Mouse (Mus musculus): Measurements from ENCODE around the gene Sorbs2.

Sorbs2 gene

DNA sequence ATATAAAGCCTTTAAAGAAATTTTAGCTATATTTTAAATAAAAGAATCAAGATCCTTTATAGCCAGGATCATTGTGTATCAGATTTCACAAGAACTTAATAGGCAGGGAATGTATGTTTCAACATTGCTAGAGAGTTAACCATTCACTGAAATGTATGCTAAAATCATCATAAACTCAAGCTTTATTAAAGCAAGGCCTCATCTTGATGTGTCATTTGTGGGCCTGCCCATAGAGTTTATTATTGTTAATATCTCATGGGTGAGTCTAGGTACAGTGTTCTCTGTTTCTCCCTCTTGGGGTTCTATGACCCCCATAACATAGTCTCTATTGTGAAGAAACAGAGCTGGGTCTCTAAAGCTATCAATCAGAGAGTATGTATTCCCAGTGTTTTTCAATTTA lies 236.2 kb downstream of the Sorbs2 start:
- intact Hi-C loops (cut with DNase I): no loop called here

DNA sequence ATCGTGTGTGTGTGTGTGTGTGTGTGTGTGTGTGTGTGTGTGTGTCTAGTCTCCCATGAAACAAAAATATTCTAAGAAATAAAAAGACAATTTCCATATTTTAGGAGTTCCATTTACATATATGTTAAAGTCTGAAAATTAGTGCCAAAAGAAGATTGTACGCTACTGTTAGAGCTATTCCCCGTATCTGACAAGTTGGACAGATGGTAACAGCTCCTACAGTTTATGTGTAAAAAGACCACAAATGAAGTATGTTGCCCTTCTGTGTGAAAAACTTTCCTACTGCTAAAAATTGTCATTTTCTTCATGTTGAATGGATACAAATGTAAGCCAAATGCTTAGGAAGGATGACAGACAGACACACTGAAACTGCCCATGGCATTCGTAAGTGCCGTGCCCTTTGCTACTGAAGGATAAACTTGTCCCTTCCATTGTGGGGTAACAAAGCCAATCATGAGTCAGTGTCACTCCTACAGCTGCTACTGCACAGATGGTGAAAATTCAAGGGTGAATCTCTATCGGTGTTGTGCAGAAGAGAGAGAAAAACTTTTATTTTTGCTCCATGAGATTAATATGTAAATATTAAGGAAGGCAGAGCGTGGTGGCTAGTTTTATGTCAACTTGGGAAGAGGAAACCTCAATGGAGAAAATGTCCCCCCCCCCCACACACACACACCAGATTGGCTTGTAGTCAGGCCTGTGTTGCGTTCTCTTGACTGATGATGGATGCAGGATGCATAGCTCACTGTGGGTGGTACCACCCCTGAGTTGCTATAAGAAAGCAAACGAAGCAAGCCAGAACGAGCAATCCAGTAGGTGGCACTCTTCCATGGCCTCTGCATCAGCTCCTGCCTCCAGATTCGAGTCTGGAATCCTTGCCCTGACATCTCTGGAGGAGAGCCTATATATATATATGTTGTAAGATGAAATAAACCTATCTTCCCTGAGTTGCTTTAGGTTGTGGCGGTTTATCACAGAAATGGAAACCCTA lies 244.2 kb downstream of the Sorbs2 start:
- intact Hi-C loops (cut with DNase I): no loop called here

DNA sequence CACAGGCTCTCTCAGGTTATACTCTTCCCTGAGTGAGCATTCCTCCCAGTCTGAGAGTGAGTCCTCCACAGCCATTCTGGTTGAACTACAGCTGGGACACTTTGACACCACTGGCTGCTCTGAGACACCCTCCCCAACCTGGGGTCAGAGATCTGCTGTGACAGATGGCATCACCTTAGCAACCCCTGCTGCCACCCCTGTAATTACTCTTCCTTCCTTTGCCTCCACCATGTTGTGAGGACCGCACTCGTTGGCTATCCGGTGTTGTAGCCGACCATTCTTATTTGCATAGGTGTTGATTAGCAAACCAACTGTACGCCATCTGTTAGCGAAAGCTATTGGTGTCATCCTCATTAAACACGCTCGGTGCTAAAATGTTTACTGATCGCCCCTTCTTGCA lies 247.9 kb downstream of the Sorbs2 start:
- intact Hi-C loops (cut with DNase I): no loop called here

DNA sequence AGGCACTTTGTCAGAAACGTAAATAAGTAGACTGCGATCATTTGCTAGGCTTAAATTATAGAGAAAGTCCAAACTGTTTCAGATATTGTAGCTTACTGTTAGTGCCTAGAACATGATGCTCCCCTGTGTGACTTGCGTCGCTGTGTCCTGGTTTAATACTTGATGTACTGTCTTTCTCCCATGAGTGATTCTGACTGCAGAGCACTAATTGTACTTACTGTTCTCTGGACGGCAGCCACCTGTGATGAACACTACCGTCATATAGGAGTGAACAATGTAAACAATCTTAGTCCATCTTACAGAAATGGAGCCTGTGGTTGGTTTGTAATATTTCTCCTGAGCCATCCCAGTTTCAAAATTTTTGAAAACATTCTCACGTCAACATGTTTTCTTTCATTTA lies 248.4 kb downstream of the Sorbs2 start:
- intact Hi-C loops (cut with DNase I): no loop called here

DNA sequence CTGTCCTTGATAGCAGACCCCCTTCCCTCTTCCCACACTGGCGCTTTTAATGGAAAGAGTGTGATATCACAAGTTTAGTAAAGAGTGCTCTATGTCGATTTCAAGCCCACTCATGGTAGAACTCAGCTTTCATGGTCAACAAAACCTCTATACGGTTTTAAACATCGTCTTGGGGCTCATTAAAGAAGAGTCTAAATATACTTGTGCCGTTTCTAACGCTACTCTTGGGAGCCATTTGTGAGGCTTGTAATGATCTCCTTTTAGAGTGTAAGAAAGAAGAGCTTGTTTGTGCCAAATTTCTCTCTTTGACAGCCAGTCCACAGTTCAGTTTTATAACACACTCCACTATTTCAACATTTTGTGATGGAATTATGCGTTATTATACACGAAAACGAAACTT lies 253.0 kb downstream of the Sorbs2 start:
- intact Hi-C loops (cut with DNase I): no loop called here

DNA sequence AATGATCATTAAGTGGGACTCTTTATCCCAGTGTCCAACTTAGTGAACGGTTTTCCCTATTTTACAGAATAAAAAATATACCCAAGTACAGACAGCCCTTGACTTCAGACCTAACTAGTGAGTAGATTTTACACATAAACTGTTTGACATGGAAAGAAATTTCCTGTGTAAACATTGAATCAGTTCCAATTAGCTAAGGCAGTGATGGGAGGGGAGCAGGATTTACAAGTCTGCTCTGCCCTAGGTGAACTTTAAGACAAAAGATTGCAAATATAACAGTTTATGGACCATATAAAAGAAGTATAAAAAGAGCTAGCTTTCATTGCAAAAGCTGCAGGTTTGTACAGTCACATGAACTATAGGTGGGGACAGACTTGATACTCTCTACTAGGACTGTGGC lies 253.5 kb downstream of the Sorbs2 start:
- intact Hi-C loops (cut with DNase I): no loop called here

DNA sequence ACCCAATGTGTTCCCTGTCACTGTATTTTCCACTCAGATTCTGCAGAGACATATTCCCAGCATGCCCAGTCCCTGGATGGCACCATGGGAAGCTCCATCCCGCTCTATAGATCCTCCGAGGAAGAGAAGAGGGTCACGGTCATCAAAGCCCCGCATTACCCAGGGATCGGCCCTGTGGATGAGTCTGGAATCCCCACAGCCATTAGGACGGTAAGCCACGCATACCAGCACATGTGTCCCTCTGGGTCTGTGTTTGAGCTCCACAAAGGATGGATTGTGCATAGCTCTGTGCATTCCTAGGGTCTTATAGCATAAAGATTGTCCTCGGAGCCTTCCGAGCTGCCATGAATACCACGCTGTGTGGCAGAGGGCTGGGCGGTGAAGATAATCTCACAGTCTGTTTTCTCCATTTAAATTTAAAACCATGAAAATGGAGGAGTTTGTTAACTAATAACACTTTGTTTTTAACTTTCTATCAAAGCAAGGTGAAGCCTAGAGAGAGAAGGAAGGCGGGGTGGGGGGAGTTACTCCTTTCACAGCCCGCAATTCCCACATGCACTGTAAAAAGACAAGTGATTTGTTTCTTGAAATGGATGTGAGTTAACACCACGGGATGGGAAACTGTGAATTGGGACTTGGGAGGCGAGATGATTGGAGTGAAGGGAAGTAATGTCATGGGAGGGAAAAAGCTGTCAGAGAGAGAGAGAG lies 255.5 kb downstream of the Sorbs2 start:
- intact Hi-C loops (cut with DNase I): no loop called here

DNA sequence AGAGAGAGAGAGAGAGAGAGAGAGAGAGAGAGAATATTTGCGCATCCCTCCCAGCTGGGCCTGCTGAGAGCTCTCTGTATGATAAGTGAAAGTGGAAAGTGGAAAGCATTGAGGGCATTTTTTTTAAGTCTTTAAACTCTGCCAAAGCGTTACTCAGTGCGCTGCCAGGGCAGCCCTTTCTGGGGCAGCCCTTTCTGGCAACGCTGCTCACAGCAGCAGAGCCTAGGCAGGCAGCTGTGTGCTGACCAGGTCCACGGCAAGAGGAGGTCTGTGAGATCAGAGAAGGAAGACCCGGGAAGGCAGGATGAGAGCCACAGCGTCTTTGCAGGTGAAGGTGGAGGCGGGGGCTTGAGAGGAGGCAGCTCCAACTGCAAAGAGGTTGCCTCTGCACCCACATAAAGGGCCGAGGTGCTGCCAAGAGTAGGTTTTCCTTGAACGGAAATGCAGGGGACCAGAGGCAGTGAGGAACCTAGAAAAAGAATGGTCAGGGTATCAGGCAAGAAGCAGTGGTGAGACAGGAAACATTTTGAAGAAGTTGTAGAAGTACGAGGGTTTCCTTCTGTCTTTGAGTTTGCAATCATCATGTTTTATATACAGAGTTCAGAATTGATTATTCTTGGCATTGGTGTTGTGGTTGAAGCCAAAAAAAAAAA lies 256.2 kb downstream of the Sorbs2 start:
- intact Hi-C loops (cut with DNase I): no loop called here

DNA sequence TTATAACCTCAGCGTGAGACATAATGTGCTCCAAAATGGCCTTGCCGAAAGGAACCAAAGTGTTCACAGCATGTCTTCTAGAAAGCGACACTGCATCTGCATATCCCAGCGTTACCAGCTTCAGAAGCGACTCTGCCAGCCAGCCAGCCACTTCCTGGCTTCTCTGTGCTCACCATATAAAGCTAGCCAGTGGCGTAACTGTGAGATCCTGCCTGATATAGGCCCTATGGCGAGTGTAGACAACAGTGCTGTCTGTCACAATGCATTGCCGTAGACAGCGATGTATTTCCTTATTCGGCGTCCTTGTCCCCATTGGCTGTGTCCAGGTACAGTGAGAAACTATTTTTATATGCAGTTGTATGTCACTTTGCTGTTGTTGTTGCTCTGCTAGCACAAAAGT lies 258.6 kb downstream of the Sorbs2 start:
- intact Hi-C loops (cut with DNase I): no loop called here

DNA sequence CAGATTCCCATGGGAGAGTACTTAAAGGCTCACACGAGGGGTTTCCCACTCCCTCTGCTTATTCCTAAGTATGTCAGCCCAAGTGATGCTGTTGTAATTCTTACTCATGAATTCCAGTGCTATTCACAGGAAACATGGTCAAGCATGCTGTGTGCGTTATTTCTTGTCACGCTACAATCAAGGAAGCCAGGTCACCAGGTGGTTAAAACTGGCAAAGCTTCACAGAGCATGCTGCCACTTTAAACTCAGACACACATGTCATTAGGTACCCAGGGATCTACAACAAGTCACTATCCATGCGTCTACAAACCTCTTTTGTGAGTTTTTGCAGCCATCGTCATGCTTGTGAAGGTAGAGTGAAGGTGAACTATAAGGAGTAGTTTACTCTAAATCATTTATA lies 267.3 kb downstream of the Sorbs2 start:
- intact Hi-C loops (cut with DNase I): loop anchor here (10.0 kb wide), 1 partner anchor 150 kb away; no protein-coding TSS in a partner anchor

DNA sequence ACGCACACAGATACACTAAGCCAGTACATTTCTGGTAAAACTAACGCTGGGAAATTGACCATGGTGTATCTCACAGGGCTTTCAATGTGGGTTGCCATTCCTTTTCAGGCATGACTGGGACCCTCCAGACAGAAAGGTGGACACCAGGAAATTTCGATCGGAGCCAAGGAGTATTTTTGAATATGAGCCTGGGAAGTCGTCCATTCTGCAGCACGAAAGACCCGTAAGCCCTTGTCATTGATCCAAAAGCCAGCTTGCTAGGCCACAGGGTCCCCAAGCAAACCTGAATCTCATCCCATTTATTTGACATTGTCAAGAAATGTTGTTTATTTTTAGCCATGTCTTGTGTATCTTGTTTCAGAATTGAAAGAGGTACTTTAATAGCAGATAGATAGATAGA lies 267.9 kb downstream of the Sorbs2 start:
- intact Hi-C loops (cut with DNase I): loop anchor here (10.0 kb wide), 1 partner anchor 151 kb away; no protein-coding TSS in a partner anchor

DNA sequence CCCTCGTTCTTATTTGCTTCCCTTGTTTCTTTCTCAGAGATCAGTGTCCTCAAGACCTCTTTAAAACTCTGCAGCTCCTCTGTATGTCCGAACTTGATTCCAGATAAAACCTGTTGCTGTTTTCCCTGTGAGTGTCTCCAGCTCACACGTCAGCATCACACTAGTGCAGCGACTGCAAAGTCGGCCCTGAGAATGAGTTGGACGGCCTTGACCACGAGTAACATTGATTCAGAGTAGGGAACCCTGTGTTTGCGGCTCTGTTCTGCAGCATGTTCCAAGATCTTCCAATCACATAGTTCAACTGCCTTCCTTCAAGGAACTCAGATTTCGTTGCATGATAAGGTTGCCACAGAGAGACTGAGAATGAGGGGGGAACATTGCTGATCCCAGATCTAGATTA lies 268.8 kb downstream of the Sorbs2 start:
- intact Hi-C loops (cut with DNase I): loop anchor here (10.0 kb wide), 1 partner anchor 152 kb away; no protein-coding TSS in a partner anchor

DNA sequence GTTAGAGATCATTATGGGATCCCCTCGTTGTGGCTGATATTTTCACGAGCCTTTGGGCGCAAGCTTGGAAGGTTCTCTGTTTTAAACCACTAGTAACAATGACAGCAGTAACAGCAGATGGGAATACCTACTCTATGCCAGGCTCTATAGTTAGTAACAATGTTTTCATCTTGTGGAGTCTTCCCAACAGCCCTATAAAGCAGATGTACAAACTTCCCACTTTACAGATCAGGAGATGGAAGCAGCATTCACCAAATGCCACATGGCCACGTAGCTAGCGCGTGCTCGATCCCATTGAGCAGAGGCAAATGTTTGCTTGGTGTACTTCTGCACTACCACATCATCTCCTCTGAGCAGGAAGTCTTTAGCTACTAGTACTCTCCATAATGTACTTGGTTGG lies 269.4 kb downstream of the Sorbs2 start:
- intact Hi-C loops (cut with DNase I): loop anchor here (10.0 kb wide), 1 partner anchor 152 kb away; no protein-coding TSS in a partner anchor

DNA sequence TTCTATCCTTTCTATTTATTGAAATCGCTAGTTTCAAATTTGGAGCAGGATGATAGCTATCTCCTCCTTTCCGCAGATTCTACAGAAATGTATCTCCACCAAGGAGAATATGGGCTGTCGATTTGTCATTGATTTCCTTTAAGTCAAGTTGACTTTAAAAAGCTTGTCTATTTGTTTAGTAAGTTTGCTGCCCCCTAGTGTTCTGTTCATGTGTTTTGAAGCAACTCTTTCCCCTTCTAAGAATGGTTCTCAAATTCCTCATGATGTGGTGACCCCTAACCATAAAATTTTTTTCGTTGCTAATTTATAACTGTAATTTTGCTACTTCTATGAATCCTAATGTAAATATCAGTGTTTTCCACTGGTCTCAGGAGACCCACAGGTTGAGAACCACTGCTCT lies 273.0 kb downstream of the Sorbs2 start:
- intact Hi-C loops (cut with DNase I): loop anchor here (2.0 kb wide), 1 partner anchor 326 kb away; no protein-coding TSS in a partner anchor

DNA sequence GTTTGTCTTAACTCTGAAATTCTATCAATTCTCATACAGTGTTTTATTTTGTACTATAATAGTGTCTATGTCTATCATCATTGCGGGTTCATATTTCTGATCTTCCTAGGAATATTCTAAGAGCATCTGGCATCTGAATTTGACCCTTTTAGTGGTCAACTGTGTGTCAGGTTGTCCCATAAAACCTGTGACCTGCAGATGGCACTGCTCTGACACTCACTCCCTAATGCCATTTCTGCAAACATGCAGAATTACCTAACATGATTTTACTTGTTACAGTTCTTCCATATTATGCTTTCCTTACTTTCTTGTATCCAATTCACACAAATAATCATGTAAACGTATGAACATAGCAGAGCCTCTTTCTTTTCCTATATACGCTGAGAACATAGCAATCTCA lies 281.0 kb downstream of the Sorbs2 start:
- intact Hi-C loops (cut with DNase I): no loop called here

DNA sequence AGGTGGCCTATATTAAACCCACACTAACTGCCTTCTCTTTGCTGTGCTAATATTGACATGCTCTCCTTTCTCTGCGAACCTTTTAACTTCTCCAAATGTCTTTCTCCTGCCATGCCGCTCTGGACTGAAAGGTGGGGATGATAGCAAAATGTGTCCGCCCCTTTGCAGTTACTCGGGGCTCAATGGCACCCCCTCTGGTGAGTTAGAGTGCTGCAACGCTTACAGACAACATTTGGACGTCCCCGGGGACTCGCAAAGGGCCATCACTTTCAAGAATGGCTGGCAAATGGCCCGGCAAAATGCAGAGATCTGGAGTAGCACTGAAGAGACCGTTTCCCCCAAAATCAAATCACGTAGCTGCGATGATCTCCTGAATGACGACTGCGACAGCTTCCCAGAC lies 287.3 kb downstream of the Sorbs2 start:
- intact Hi-C loops (cut with DNase I): loop anchor here (5.0 kb wide), 1 partner anchor 137 kb away; the partner anchor contains the start of gene Ccdc110

DNA sequence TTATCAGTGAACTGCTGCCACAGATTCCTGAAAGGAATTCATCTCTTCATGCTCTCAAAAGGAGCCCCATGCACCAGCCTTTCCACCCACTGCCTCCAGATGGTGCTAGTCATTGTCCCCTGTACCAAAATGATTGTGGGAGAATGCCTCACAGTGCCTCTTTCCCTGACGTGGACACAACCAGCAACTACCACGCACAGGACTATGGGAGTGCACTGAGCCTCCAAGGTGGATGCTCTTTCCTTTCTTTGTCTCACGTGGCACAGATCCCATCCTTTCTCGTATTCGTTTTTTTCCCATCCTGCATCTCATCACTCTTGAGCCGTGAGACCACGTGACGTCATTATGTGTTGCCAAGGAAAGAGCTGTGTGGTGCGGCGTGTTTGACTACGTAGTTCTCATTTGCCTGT lies 288.7 kb downstream of the Sorbs2 start:
- intact Hi-C loops (cut with DNase I): loop anchor here (5.0 kb wide), 1 partner anchor 136 kb away; the partner anchor contains the start of gene Ccdc110

DNA sequence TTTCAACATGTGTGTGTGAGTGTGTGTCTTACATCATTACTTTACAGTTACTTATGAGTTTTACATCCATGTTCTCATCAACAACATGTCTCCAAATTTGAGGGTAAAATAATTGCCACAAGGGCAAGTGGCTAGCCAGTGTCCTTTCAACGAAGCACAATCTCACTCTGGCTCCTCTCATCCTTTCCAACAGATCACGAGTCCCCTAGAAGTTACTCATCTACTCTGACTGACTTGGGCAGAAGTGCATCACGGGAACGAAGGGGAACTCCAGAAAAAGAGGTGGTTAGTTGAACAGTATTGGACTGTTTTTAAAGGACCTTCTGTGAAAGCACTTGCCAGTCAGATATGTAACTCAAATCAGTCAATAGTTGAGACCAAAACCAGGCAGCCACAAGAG lies 291.9 kb downstream of the Sorbs2 start:
- intact Hi-C loops (cut with DNase I): loop anchor here (5.0 kb wide), 1 partner anchor 133 kb away; the partner anchor contains the start of gene Ccdc110

DNA sequence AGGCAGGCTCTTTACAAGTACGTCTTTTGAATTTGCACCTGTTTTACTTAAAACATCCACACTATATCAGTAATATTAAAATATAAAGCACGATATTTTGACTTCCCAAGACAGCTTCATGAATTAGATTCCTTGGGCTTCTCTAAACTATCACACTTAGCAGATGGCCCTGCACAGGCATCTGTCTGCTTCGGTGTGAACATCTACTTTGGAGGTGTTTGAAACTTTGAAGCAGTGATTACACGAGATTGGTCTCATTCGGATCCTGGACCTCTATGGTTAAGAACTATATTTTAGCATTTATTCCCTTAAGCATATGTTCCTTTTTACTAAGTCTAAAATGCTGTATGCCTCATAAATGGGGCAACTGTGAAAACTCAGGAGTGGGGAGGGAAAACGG lies 301.0 kb downstream of the Sorbs2 start:
- intact Hi-C loops (cut with DNase I): no loop called here

DNA sequence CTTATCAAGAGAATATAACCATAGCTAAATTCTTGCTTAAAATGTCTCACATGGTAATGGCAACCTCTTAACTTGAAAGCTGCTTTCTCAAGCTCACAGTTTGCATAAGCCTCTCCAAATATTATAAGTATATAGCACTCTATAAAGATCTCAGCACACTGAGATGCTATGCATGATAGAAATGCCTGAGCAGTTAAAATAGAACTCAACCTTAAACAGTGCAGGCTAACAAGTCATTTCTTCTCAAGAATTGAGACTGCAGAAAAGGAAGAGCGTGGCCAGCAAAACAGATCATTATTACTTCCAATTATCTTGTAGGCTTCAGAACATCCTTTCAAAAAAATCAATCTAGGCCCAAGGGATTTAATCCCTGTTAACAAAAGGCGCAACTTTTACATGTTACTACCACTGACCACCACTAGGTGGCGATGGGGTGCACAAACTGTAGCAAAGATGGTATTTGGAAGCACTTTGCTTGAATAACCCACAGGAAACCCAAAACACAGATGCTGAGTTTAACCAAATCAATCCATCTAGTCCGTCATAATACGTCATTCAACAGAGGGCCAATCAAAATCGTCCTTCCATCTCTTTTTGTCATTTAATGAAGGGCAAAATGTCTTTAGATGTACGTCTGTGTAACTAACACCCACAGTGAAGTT lies 309.3 kb downstream of the Sorbs2 start:
- intact Hi-C loops (cut with DNase I): loop anchor here (1.0 kb wide), 1 partner anchor 117 kb away; the partner anchor contains the start of gene Ccdc110

DNA sequence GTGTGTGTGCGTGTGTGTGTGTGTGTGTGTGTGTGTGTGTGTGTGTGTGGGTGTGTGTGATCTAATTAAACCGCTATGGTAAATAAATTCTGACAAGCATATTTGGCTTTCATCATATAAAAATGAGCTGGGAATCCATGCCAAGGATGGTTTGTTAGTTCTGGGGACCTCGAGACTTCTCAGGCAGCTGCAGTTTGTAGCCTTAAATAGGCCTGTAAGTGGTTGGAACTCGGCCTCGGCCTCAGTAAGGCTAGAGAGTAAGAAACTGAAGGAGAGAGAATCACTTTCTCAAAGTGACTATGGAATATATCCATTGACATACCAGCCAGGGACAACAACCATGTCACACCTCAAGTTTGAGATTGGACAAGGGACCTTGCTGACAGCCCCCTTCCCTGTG lies 314.1 kb downstream of the Sorbs2 start:
- intact Hi-C loops (cut with DNase I): no loop called here
